Mouse (Mus musculus) liver, embryonic 13.5 days (tissue): ENCODE measurements around the gene Calhm2. TPM values are rescaled to one million over a fixed set of nuclear protein-coding genes. Genes with fewer than 3 reads are reported as not detected.
A peak's percentile ranks its signal among the peaks of the same experiment; 100 is the strongest.

ENCODE experiments used
- ATAC-seq: fragments of 200-750 bp; cut with Nextera tagmentation; 2 replicates; pipeline ENCODE4 v1.8.0; 2017; ENCODE audit warnings: low read depth, mild to moderate bottlenecking, moderate number of reproducible peaks, moderate library complexity
- DNase-seq: peaks from one replicate; pipeline ENCODE4 v3.0.0; 2022
- H3K27ac ChIP-seq: fragments of 300-500 bp; sonication (generic); 2 replicates; pipeline ENCODE4 v1.5.1; 2015; ENCODE audit warnings: moderate library complexity, mild to moderate bottlenecking, inconsistent platforms
- H3K27me3 ChIP-seq: fragments of 300-500 bp; sonication (generic); 2 replicates; pipeline ENCODE4 v1.6.1; 2015; ENCODE audit warnings: mild to moderate bottlenecking, inconsistent platforms
- H3K36me3 ChIP-seq: fragments of 300-500 bp; sonication (generic); 2 replicates; pipeline ENCODE4 v1.6.1; 2015; ENCODE audit warnings: mild to moderate bottlenecking, inconsistent platforms
- H3K4me1 ChIP-seq: fragments of 300-500 bp; sonication (generic); replicated peaks from 2 replicates; pipeline ENCODE4 v1.6.1; 2015; ENCODE audit warnings: inconsistent platforms
- H3K4me2 ChIP-seq: fragments of 300-500 bp; sonication (generic); 2 replicates; pipeline ENCODE4 v1.6.1; 2015; ENCODE audit warnings: inconsistent platforms, mild to moderate bottlenecking, moderate library complexity
- H3K4me3 ChIP-seq: fragments of 300-500 bp; sonication (generic); replicated peaks from 2 replicates; pipeline ENCODE4 v1.5.1; 2015; ENCODE audit warnings: mild to moderate bottlenecking, inconsistent platforms
- H3K9ac ChIP-seq: fragments of 300-500 bp; sonication (generic); 2 replicates; pipeline ENCODE4 v1.6.1; 2015; ENCODE audit warnings: mild to moderate bottlenecking, inconsistent platforms
- H3K9me3 ChIP-seq: fragments of 300-500 bp; sonication (generic); replicated peaks from 2 replicates; pipeline ENCODE4 v1.6.1; 2016; ENCODE audit warnings: inconsistent platforms
- WGBS: fragments of 180-500 bp; shearing (Covaris S2); methylation state at CpG from one replicate; pipeline ENCODE4 v1.1.7; 2015; ENCODE audit not compliant: insufficient replicate concordance; 5-methylcytosine and 5-hydroxymethylcytosine counted together
- polyA plus RNA-seq: library from polyadenylated mRNA; unstranded; fragments of >200 nt; fragmentation: Nextera tagmentation; extraction: Ambion mirVana; gene quantifications from 2 replicates; pipeline ENCODE4 v1.2.1, GENCODE M21; 2015

The Calhm2 gene
- polyA plus RNA-seq, 1 experiment from 2014 or later = 1.6 TPM

DNA sequence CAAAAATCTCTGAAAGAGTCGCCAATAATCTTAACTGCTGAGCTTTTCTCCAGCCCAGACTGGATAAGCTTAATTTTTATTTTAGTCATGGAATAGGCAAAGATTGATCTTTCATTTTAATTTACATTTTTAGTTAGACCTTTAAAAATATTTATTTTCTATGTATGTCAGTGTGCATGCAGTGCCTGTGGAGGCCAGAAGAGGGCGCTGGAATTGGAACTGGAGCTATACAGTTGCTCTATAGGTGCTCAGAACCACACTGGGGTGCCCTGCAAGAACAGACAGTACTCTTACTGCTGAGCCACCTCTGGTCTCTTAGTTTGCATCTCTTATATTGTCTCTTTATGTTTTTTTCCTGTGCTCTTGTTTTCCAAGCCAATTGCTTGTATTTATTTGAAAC lies 15.3 kb downstream of the Calhm2 start:
- no peak overlapping the region for H3K4me2 ChIP-seq
- ATAC-seq (no peak), DNase-seq (no peak)
- no peaks in the 10 kb centered on the region for H3K9me3 ChIP-seq
- H3K27me3 ChIP-seq = no peaks in the 10 kb centered on the region
- no peak overlapping the region for H3K4me3 ChIP-seq
- peaks cover 85% of the 10 kb centered on the region for H3K36me3 ChIP-seq
- 23% methylated on average over 2 of the region's 2 CpGs for WGBS
- no peak overlapping the region for H3K9ac ChIP-seq
- no peak overlapping the region for H3K27ac ChIP-seq
- no peaks in the 10 kb centered on the region for H3K4me1 ChIP-seq

DNA sequence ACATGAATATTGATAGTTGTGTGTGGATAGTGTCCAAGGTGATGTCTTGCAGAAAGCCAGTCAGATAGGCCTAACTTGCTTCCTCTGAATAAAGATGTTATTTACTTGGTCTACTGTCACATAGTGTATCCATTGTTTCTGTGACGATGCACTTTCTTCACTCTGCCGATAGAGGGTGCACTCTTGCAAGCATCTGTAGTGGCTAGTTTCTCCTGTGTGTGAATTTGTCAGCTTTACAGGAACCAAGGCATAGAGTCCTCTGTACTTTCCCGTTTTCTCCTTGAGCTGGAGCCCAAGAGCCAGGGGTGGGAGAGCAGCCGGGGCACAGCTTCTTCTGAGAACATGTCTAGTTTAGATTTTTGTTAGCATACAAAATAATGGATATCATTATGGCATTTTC lies 17.0 kb downstream of the Calhm2 start:
- H3K4me2 ChIP-seq = no peak overlapping the region
- H3K27me3 ChIP-seq = no peaks in the 10 kb centered on the region
- no peaks in the 10 kb centered on the region for H3K4me1 ChIP-seq
- peaks cover 85% of the 10 kb centered on the region for H3K36me3 ChIP-seq
- H3K27ac ChIP-seq = no peak overlapping the region
- ATAC-seq (no peak), DNase-seq (no peak)
- H3K9ac ChIP-seq = no peak overlapping the region
- no peak overlapping the region for H3K4me3 ChIP-seq
- 35% methylated on average over 4 of the region's 4 CpGs for WGBS
- H3K9me3 ChIP-seq = no peaks in the 10 kb centered on the region

DNA sequence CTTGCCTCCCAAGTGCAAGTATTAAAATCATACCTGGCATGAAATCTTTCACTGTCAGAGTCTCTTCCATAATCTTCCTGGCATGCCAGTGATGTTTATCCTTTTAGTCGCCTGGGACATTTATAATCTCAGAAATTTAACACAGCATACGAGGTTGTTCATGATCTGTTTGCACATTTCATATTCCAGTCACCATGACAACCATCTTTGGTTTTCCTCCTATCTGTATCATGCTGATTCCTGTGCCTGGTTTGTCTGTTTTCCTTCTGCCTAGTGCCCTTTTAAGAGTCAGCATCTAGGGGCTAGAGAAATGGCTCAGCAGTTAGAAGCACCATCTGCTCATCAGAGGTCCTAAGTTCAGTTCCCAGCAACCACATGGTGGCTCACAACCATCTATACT lies 19.5 kb downstream of the Calhm2 start:
- ATAC-seq = no peak
- 78% methylated on average over 2 of the region's 2 CpGs for WGBS

DNA sequence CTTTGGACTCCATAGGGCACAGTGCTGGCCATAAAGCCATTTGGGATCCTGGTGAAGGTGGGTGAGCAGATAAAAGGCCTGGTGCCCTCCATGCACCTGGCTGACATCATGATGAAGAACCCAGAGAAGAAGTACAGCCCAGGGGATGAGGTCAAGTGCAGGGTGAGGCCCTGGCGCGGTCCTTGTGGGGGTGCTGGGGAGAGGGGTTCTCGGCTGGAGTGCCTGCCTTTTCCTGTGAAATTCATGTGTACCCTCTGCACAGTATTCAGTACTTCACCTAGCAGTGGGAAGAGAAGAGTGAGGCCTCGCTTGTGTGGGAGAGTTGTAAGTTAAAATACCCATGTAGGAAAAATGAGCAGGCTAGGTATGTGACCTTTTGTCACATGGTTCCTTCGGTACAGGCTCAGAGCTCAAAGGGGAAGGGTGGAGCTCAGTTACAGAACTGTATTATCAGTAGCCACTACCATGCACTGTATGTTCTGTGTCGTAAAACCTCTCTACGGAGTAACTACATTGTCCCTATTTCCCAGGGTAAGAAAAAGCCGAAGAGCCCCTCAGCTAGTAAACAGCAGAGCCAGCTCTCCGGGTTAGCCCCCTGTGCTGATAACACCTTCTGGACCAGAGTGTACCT lies 33.3 kb downstream of the Calhm2 start:
- no peaks in the 10 kb centered on the region for H3K4me1 ChIP-seq
- H3K27me3 ChIP-seq = no peaks in the 10 kb centered on the region
- no peak overlapping the region for H3K9ac ChIP-seq
- DNase-seq = no peak
- peaks cover 99% of the 10 kb centered on the region for H3K36me3 ChIP-seq
- no peak overlapping the region for H3K27ac ChIP-seq
- no peak for ATAC-seq
- WGBS = 79% methylated on average over 9 of the region's 9 CpGs
- no peak overlapping the region for H3K4me3 ChIP-seq
- H3K9me3 ChIP-seq = no peaks in the 10 kb centered on the region
- no peak overlapping the region for H3K4me2 ChIP-seq

More for the DNA sequence above, 19.5 kb downstream of the Calhm2 start:
- no peak overlapping the region for H3K4me2 ChIP-seq
- H3K4me1 ChIP-seq = no peaks in the 10 kb centered on the region
- H3K36me3 ChIP-seq = peaks cover 84% of the 10 kb centered on the region
- no peaks in the 10 kb centered on the region for H3K9me3 ChIP-seq
- no peaks in the 10 kb centered on the region for H3K27me3 ChIP-seq
- H3K9ac ChIP-seq = no peak overlapping the region
- H3K4me3 ChIP-seq = no peak overlapping the region
- DNase-seq = no peak
- H3K27ac ChIP-seq = no peak overlapping the region

DNA sequence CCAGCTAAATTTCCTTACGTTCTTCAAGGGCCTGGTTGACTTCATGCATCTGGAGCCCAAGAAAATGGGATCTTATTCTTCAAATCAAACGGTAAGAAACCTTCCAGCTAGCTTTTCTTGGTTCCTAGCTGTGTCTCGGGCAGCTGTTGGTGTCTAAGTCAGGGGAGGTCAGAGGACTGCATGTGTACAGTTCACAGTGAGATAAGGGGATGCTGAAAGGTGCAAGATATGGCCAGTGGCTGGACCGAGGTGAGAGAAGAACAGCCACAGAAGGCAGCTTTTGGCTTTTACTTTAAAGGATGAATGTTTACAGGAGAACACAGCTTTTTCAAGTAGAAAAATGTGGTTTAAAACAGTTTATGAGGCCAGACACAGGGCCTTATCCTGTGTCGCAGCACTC lies 37.0 kb downstream of the Calhm2 start:
- no peak for ATAC-seq
- peaks cover 99% of the 10 kb centered on the region for H3K36me3 ChIP-seq

DNA sequence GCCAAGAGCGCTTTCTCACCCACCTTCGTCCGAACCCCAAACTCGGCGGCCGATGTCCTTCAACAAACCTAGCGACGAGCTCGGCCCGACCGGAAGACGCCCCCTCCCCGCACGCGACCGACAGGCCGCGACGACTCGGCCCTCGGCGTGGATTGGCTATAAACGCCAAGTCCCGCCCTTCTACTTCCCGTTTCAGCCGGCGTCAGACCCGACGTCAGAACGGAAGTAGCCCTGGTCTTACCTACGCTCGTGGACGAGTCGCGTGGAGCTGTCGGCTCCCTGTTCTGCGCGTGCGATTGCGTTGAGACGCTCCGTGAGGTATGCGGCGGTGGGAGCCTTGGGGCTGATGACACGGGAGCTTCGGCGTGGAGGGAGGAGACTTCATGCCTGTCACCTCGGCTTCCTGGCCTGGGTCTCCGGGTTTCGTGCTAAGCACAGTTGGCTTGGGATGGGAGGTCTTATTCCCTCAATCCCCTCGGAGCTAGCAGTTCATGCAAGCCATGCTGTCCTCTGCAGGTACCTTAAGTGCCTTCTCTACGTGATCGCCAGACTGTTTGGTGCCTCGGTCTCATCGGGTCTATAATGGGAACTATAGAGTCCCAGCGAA lies 47.4 kb downstream of the Calhm2 start, which contains the start of the genes Usmg5 and Pdcd11:
TSS of gene Usmg5 (minus strand) at position 98 of the 607 bp plus-strand sequence.
TSS of gene Pdcd11 (plus strand) at position 219 of the 607 bp plus-strand sequence.
- Histone ChIP-seq H3K9ac (peak within 1 kb of the TSS; percentile 98), H3K4me1 (peaks cover 36% of the 10 kb centered on the region), H3K27me3 (no peaks in the 10 kb centered on the region), H3K36me3 (peaks cover 46% of the 10 kb centered on the region), H3K4me2 (peak within 1 kb of the TSS; percentile 76), H3K9me3 (no peaks in the 10 kb centered on the region), H3K27ac (peak within 1 kb of the TSS; percentile 84), H3K4me3 (peak within 1 kb of the TSS; percentile 95)
- DNase-seq (peak; percentile 89), ATAC-seq (peak; percentile 99)
- whole genome bisulfite sequencing = under 1% methylated on average over 56 of the region's 56 CpGs

More for the DNA sequence above, 37.0 kb downstream of the Calhm2 start:
- WGBS = 71% methylated on average over 5 of the region's 5 CpGs
- no peak overlapping the region for H3K27ac ChIP-seq
- no peaks in the 10 kb centered on the region for H3K9me3 ChIP-seq
- H3K4me2 ChIP-seq = no peak overlapping the region
- no peaks in the 10 kb centered on the region for H3K27me3 ChIP-seq
- no peak overlapping the region for H3K9ac ChIP-seq
- H3K4me3 ChIP-seq = no peak overlapping the region
- DNase-seq = no peak
- no peaks in the 10 kb centered on the region for H3K4me1 ChIP-seq

DNA sequence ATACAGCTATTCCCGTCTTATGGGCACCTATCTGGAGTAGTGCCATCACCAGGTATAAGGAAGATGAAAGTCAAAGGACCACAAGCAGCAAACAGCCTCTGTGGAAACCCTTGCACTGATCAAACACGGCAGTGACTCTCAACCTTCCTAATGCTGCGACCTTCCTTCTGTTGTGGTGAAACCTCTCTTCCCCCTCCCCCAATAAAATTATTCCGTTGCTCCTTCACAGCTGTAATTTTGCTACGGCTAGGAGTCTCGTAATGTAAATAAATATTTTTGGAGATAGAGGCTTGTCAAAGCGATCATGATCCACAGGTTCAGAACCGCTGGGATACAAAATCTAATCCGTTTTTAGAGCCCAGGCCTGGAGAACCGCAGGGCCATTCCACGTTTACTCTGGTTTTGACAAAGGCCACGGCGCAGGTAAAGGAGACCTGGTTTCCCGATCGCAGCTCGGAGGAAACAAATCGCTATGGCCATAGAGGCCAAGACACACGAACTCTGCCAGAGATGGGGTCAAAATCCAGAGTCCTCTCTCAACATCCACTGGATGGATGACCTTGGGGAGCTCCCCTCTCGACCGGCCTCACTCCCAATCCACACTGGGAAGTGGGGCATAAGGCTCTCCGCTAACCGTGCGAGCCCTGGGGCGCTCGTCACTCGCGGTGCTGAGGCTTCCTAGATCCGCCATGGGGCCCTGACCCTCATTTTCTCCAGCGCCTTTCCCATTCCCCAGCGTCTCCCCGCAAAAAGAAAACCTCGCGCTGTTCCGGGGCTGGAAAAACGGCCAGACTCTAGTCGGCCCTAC lies 48.2 kb downstream of the Calhm2 start:
- ATAC-seq (peak; percentile 60), DNase-seq (no peak)
- H3K27ac ChIP-seq = peak overlapping the region; percentile 84
- H3K9me3 ChIP-seq = no peaks in the 10 kb centered on the region
- no peaks in the 10 kb centered on the region for H3K27me3 ChIP-seq
- peaks cover 44% of the 10 kb centered on the region for H3K36me3 ChIP-seq
- H3K4me3 ChIP-seq = peak overlapping the region; percentile 95
- WGBS = under 1% methylated on average over 36 of the region's 36 CpGs
- peak overlapping the region; percentile 98 for H3K9ac ChIP-seq
- H3K4me1 ChIP-seq = peaks cover 36% of the 10 kb centered on the region
- peak overlapping the region; percentile 76 for H3K4me2 ChIP-seq

DNA sequence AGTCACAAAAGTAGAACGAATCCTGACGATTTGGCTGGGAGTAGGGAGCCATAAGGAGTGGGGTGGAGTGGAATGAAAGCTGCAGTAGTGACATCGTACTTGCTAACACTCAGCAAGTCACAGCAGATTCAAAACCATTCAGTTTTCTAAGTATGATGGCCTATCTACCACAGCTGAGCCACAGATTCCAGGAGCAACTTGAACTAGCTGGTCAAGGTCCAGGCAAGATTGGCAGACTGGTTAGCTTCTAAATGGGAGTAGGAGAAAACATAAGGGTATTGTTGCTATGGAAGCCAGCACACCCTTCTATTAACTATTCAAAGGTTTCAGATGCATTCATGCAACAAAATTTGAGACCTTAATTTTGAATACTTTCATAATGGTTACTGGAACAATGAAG lies 49.9 kb downstream of the Calhm2 start:
- Histone ChIP-seq H3K36me3 (peaks cover 48% of the 10 kb centered on the region), H3K4me2 (0 out of 2 replicates have a peak overlapping the region, but pooled peaks have one; percentile 16), H3K4me1 (peaks cover 36% of the 10 kb centered on the region), H3K9me3 (no peaks in the 10 kb centered on the region), H3K9ac (peak overlapping the region; percentile 31; the same call in 1 of the 2 replicates), H3K27me3 (no peaks in the 10 kb centered on the region), H3K27ac (no peak overlapping the region), H3K4me3 (0 out of 2 replicates have a peak overlapping the region, but pooled peaks have one; percentile 4)
- no peak for DNase-seq
- no peak for ATAC-seq
- WGBS = 79% methylated on average over 3 of the region's 3 CpGs

DNA sequence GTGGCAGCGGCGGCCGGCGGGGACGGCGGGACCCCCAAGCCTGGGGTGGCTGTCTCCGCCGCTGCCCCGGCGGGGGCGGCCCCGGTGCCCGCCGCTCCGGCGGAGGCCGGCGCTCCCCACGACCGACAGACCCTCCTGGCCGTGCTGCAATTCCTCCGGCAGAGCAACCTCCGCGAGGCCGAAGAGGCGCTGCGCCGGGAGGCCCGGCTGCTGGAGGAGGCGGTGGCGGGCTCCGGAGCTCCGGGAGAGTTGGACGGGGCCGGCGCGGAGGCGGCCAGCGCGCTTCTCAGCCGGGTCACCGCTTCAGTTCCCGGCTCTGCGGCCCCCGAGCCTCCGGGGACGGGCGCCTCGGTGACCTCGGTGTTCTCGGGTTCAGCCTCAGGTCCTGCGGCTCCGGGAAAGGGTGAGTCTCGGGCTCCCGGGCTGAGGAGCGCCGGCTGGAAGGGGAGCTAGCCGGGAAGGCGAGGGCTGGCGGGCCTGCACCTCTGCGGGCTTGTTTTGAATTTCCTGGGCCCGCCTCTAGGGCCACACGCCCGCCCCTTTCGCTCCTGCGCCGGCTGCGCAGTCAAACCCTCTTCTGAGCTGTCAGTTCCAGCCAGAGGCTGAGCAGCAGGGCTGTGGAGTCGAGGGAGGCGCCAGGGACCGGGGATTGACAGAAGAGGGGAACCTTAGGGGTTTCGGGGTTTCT lies 70.0 kb downstream of the Calhm2 start:
- Histone ChIP-seq H3K4me2 (peak overlapping the region; percentile 87), H3K9ac (peak overlapping the region; percentile 98), H3K27me3 (no peaks in the 10 kb centered on the region), H3K4me1 (peaks cover 27% of the 10 kb centered on the region), H3K4me3 (peak overlapping the region; percentile 100), H3K27ac (peak overlapping the region; percentile 94), H3K9me3 (no peaks in the 10 kb centered on the region), H3K36me3 (peaks cover 31% of the 10 kb centered on the region)
- under 1% methylated on average over 63 of the region's 72 CpGs for WGBS
- peak; percentile 87 for DNase-seq
- peak; percentile 98 for ATAC-seq

DNA sequence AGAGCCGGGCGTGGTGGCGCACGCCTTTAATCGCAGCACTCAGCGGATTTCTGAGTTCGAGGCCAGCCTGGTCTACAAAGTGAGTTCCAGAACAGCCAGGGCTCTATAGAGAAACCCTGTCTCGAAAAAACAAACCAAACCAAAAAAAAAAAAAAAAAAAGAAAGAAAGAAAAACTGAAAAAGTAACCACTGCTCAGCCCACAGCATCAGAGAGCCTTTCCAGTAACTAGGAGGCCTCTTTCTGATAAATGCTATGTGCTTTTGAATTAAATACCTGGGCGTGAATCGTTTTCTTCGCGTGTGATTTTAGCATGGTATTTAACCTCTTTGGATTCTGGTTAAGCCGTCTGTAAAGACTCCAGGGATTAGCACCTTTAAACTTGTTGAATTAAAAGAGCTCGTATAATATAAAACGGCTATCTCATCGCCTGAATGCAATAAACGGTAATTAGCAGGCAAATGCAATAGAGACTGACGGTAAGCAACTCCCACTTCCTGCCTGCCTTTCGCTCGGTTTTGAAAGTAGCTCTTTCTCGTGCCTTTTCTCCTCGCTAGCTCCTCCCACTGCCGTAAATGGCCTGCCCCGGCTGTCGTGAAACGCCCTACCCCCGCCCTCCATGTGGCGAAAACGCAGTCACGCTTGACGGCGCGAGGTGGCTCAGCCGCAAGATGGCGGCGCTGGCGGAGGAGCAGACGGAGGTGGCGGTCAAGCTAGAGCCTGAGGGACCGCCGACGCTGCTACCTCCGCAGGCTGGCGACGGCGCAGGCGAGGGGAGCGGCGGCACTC lies 70.8 kb downstream of the Calhm2 start, which contains the start of gene Taf5:
TSS of gene Taf5 (plus strand) at position 651 of the 787 bp plus-strand sequence.
- Histone ChIP-seq H3K36me3 (peaks cover 23% of the 10 kb centered on the region), H3K4me2 (peak within 1 kb of the TSS; percentile 87), H3K4me1 (peaks cover 27% of the 10 kb centered on the region), H3K4me3 (peak within 1 kb of the TSS; percentile 100), H3K27ac (peak within 1 kb of the TSS; percentile 94), H3K9me3 (no peaks in the 10 kb centered on the region), H3K27me3 (no peaks in the 10 kb centered on the region), H3K9ac (peak within 1 kb of the TSS; percentile 98)
- DNase-seq (peak; percentile 97), ATAC-seq (peak; percentile 51)
- 8% methylated on average over 49 of the region's 49 CpGs for WGBS
